Mouse (Mus musculus) adipocyte (in vitro differentiated cells): ENCODE measurements at regions not wholly inside any gene's neighbourhood (a gene's known extent, or its start where the extent isn't known, plus 50 kb on each side); places are given as distances from the start of the nearest gene placed in this dataset.

Source experiments
- DNase-seq: peaks from one replicate; pipeline ENCODE4 v3.0.0-alpha.2; 2016; ENCODE audit warnings: low spot score

- DNase-seq, result no peak
These were observed 102.9 kb upstream of the Fut8 start for GRCm38 (mm10) chr12:77135067-77135466.

- no peak for DNase-seq
These were observed 103.5 kb upstream of the Fut8 start for GRCm38 (mm10) chr12:77134306-77135010.

- DNase-seq, result no peak
These were observed 104.2 kb upstream of the Fut8 start for GRCm38 (mm10) chr12:77133465-77134305.

DNA sequence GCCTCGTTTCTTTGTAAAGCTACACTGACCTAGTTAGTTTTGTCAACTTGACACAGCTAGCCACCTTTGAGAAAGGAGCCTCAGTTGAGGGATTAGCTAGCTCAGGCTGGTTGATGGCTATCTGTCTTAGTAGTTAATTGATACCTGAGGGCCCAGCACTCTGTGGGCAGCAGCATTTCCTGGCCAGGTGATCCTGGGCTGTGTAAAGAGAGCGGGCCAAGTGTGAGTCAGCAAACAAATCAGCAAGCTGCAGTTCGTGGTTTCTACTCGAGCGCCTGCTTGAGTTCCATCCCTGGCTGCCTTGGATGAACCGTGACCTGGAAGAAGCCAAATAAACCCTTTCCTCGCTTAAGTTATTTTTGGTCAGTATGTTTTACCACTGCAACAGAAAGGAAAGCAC is 106.6 kb upstream of the Fut8 start:
- DNase-seq, result peak; percentile 44

- peak; percentile 13 for DNase-seq
These were observed 107.4 kb upstream of the Fut8 start for GRCm38 (mm10) chr12:77130526-77130925.

DNA sequence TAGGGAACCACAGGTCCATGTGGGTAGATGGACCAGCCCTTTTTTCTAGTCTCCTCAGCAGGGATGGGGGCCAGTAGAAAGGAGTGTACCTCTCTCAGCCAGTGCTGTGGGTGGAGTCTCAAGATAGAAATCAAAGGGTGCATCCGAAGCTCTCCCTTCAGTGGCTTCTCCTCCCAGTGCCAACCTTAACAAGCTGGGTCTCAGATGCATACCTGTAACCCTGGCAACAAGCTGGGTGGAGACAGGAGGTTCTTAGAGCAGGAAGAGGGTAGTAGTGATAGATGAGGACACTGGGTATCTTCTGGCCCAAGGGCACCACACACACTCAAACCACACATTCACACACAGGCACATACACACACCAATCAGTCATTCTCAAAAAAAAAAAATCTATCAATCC is 113.7 kb upstream of the Fut8 start:
- DNase-seq, result no peak

DNA sequence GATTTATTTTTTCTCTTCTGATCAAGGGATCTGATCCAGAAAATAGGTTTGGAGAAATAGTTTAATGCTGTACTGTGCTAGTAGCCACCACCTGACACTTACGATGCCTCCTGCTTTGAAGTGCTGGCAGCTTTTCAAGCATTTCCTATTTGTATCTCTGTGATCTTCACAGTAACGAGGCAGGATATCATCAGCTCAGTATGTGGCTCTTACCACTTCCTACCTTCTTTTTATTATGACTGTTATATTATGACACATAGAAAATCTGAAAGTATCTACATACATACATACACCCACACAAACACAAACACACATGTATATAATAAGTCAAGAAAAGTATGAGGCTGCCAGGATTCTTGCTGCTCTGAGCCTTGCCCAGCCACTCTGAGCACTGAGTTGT is 124.4 kb upstream of the Fut8 start:
- DNase-seq, result no peak

DNA sequence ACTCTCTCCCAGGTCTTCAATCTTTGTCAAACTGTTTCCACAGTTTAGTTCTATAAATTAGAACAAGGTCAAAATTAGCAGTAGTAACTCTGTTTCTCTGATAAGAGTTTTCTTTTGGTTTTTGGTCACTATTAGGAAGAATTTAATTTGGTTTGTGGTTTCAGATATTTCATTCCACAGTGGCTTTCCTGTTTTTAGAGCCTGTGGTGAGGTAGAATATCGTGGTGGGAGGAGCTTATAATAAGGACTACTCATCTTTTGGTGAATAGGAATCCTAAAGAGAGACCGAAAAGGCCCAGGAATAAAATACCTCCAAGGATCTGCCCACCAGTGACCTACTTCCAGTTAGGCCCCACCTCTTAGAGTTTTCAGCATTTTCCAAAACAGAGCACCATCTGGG is 125.8 kb upstream of the Fut8 start:
- no peak for DNase-seq

DNA sequence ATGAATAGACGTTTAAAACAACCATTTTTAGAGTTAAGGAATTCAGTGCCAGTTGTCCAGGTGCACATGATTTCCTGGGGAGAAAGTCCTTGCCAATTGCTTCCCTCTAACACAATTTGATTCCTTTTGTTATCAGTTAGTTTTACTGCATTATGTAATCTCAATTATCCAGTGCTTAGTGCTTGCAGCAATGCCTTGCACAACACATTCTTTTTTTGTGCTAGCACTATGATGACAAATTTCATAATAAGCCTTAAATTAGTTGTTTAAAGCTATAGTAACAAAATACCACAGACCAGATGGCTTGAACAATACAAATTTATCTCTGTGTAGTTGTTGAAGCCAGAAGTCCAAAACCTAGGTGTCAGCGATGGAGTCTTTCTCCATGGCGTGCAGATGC is 130.7 kb upstream of the Fut8 start:
- DNase-seq, result peak; percentile 21

- peak; percentile 75 for DNase-seq
These were observed 131.9 kb upstream of the Fut8 start for GRCm38 (mm10) chr12:77105887-77106600.

- no peak for DNase-seq
These were observed 137.4 kb upstream of the Fut8 start for GRCm38 (mm10) chr12:77100482-77100881.

GRCm38 (mm10) chr12:77099521-77099920 is 137.5 kb upstream of the Max start:
- DNase-seq, result no peak

- no peak for DNase-seq
These were observed 136.8 kb upstream of the Max start for GRCm38 (mm10) chr12:77098821-77099220.

GRCm38 (mm10) chr12:77097831-77098230 is 135.8 kb upstream of the Max start:
- DNase-seq, result no peak

- DNase-seq, result no peak
These were observed 134.5 kb upstream of the Max start for GRCm38 (mm10) chr12:77096461-77096860.

- no peak for DNase-seq
These were observed 133.3 kb upstream of the Max start for GRCm38 (mm10) chr12:77094999-77095915.

GRCm38 (mm10) chr12:77094168-77094567 is 132.2 kb upstream of the Max start:
- no peak for DNase-seq

DNA sequence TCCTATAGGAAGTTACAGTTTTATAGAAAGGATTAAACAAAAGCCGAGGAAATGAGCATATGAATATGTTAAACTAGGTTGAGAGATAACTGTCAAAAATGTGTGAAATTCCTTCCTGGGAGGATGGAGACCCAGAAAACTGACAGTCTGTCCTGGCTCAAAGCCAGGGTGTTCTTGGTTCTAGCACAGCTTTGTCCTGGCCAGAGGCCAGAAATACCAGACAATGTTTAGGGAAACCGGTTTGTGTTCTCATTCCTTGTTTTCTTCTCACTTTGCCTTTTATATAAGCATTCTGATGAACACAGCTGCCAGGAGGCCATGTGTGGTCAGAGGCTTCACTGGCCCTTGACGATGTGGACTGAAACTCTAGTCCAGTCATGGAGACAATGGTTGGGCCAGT is 130.7 kb upstream of the Max start:
- peak; percentile 64 for DNase-seq

- DNase-seq, result no peak
These were observed 130.1 kb upstream of the Max start for GRCm38 (mm10) chr12:77092143-77092542.

DNA sequence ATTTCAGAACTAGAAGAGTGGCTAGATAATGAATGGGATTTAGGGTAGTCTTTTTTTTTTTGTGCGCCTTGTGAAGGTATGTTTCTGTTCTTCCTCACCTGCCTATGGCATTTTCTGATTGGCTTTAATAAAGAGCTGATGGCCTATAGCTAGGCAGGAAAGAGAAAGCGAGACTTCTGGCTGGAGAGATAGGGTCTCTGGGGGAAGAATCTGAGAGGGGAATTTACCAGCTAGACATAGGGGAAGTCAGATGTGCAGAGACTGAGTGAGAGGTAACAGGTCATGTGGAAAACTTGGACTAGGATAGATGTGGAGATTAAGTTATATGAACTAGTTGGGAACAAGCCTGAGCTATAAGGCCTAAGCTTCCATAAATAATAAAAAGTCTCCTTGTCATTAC is 129.7 kb upstream of the Max start:
- DNase-seq, result no peak

DNA sequence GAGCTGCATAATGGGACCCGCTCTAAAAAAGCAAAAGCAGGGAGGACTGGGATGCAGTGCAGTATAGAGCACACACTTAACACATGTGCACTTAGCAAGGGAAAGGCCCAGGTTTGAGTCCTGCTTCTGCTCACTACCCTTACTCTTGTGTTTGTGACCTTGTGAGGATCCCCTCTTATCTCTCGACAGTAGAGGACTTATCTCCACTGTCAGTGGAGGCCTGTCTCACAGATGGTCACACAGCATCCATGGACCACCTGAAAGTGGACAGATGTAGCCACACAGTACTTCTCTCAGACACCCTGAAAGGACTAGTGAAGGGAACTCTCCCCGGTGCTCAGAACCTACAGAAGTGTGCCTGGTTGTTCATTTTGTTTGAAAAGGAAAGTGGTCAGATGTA is 128.5 kb upstream of the Max start:
- no peak for DNase-seq
